Mouse (Mus musculus): ENCODE data around the gene Ispd. TPM values are rescaled to one million over a fixed set of nuclear protein-coding genes. Genes with fewer than 3 reads are reported as not detected.
A peak's percentile ranks its signal among the peaks of the same experiment; 100 is the strongest.

Ispd gene
- polyA plus RNA-seq, 1 experiment from 2014 or later, result 10.9 TPM

GRCm38 (mm10) chr12:36475269-36475668 is 94.0 kb downstream of the Ispd start:
- WGBS, result 69% methylated on average over 4 of the region's 4 CpGs
- ATAC-seq (ENCODE audit: insufficient read depth, low FRiP score, low read depth), result no peak
- H3K4me3 ChIP-seq (replicated peaks), result no peak overlapping the region
- H3K4me1 ChIP-seq, result peaks cover 8% of the 10 kb centered on the region
- no peaks in the 10 kb centered on the region for H3K36me3 ChIP-seq
- no peaks in the 10 kb centered on the region for H3K27me3 ChIP-seq (replicated peaks)
- no peak overlapping the region for H3K4me2 ChIP-seq
- H3K27ac ChIP-seq, result no peak overlapping the region
- no peak overlapping the region for H3K9ac ChIP-seq
- H3K9me3 ChIP-seq, result no peaks in the 10 kb centered on the region

- Histone ChIP-seq H3K36me3 (no peaks in the 10 kb centered on the region), H3K4me2 (no peak overlapping the region), H3K4me1 (peaks cover 8% of the 10 kb centered on the region), H3K4me3 (replicated peaks) (no peak overlapping the region), H3K9me3 (no peaks in the 10 kb centered on the region), H3K27me3 (replicated peaks) (no peaks in the 10 kb centered on the region), H3K27ac (no peak overlapping the region), H3K9ac (no peak overlapping the region)
- ATAC-seq (ENCODE audit: insufficient read depth, low FRiP score, low read depth), result peak; percentile 56; the same call in 1 of the 2 replicates
- 29% methylated on average over 5 of the region's 5 CpGs for WGBS
Observed at GRCm38 (mm10) chr12:36476476-36476875, 95.2 kb downstream of the Ispd start.

- Histone ChIP-seq H3K9ac (no peak overlapping the region), H3K4me3 (replicated peaks) (no peak overlapping the region), H3K27me3 (replicated peaks) (no peaks in the 10 kb centered on the region), H3K9me3 (no peaks in the 10 kb centered on the region), H3K4me2 (no peak overlapping the region), H3K4me1 (peaks cover 8% of the 10 kb centered on the region), H3K27ac (peak overlapping the region; percentile 44; the same call in 1 of the 2 replicates), H3K36me3 (no peaks in the 10 kb centered on the region)
- no peak for ATAC-seq (ENCODE audit: insufficient read depth, low FRiP score, low read depth)
- 39% methylated on average over 6 of the region's 6 CpGs for WGBS
Observed at GRCm38 (mm10) chr12:36477501-36477900, 96.3 kb downstream of the Ispd start.

- 36% methylated on average over 3 of the region's 3 CpGs for WGBS
- ATAC-seq (ENCODE audit: insufficient read depth, low FRiP score, low read depth), result no peak
Observed at GRCm38 (mm10) chr12:36477926-36478325, 96.7 kb downstream of the Ispd start.

GRCm38 (mm10) chr12:36481742-36482141 is 100.5 kb downstream of the Ispd start:
- Histone ChIP-seq H3K9me3 (no peaks in the 10 kb centered on the region), H3K9ac (no peak overlapping the region), H3K4me1 (peaks cover 5% of the 10 kb centered on the region; the same call in 1 of the 2 replicates), H3K4me2 (no peak overlapping the region), H3K36me3 (no peaks in the 10 kb centered on the region), H3K27me3 (replicated peaks) (no peaks in the 10 kb centered on the region), H3K27ac (0 out of 2 replicates have a peak overlapping the region, but pooled peaks have one; percentile 21), H3K4me3 (replicated peaks) (no peak overlapping the region)
- no peak for ATAC-seq (ENCODE audit: insufficient read depth, low FRiP score, low read depth)
- WGBS, result 62% methylated on average over 3 of the region's 3 CpGs

More at GRCm38 (mm10) chr12:36477926-36478325, 96.7 kb downstream of the Ispd start:
- Histone ChIP-seq H3K27me3 (replicated peaks) (no peaks in the 10 kb centered on the region), H3K36me3 (no peaks in the 10 kb centered on the region), H3K4me1 (peaks cover 8% of the 10 kb centered on the region), H3K9ac (no peak overlapping the region), H3K4me3 (replicated peaks) (no peak overlapping the region), H3K4me2 (no peak overlapping the region), H3K27ac (no peak overlapping the region), H3K9me3 (no peaks in the 10 kb centered on the region)

GRCm38 (mm10) chr12:36483346-36483745 is 102.1 kb downstream of the Ispd start:
- peak; percentile 84; the same call in 1 of the 2 replicates for ATAC-seq (ENCODE audit: insufficient read depth, low FRiP score, low read depth)
- Histone ChIP-seq H3K27ac (no peak overlapping the region), H3K4me2 (no peak overlapping the region), H3K4me3 (replicated peaks) (no peak overlapping the region), H3K36me3 (no peaks in the 10 kb centered on the region), H3K27me3 (replicated peaks) (no peaks in the 10 kb centered on the region), H3K9me3 (no peaks in the 10 kb centered on the region), H3K4me1 (no peaks in the 10 kb centered on the region), H3K9ac (no peak overlapping the region)
- 23% methylated on average over 2 of the region's 2 CpGs for WGBS

GRCm38 (mm10) chr12:36497565-36497964 is 116.3 kb downstream of the Ispd start:
- no peak for ATAC-seq (ENCODE audit: insufficient read depth, low FRiP score, low read depth)
- 37% methylated on average over 3 of the region's 3 CpGs for WGBS
- H3K4me3 ChIP-seq (replicated peaks), result no peak overlapping the region

GRCm38 (mm10) chr12:36507111-36507903 is 126.1 kb downstream of the Ispd start:
- Histone ChIP-seq H3K27ac (no peak overlapping the region), H3K4me1 (no peaks in the 10 kb centered on the region), H3K36me3 (no peaks in the 10 kb centered on the region), H3K9ac (no peak overlapping the region), H3K27me3 (replicated peaks) (no peaks in the 10 kb centered on the region), H3K9me3 (no peaks in the 10 kb centered on the region), H3K4me2 (no peak overlapping the region), H3K4me3 (replicated peaks) (no peak overlapping the region)
- 83% methylated on average over 7 of the region's 7 CpGs for WGBS
- ATAC-seq (ENCODE audit: insufficient read depth, low FRiP score, low read depth), result no peak

More at GRCm38 (mm10) chr12:36497565-36497964, 116.3 kb downstream of the Ispd start:
- Histone ChIP-seq H3K9ac (no peak overlapping the region), H3K36me3 (no peaks in the 10 kb centered on the region), H3K4me1 (no peaks in the 10 kb centered on the region), H3K27ac (no peak overlapping the region; the same call in 1 of the 2 replicates), H3K4me2 (no peak overlapping the region), H3K27me3 (replicated peaks) (no peaks in the 10 kb centered on the region), H3K9me3 (no peaks in the 10 kb centered on the region)

GRCm38 (mm10) chr12:36509954-36510642 is 128.8 kb downstream of the Ispd start:
- H3K27me3 ChIP-seq (replicated peaks), result no peaks in the 10 kb centered on the region
- no peak overlapping the region for H3K4me3 ChIP-seq (replicated peaks)
- no peak for ATAC-seq (ENCODE audit: insufficient read depth, low FRiP score, low read depth)
- H3K9ac ChIP-seq, result no peak overlapping the region
- H3K4me1 ChIP-seq, result no peaks in the 10 kb centered on the region
- WGBS, result 67% methylated on average over 10 of the region's 10 CpGs
- H3K9me3 ChIP-seq, result no peaks in the 10 kb centered on the region
- H3K4me2 ChIP-seq, result no peak overlapping the region
- H3K27ac ChIP-seq, result no peak overlapping the region
- no peaks in the 10 kb centered on the region for H3K36me3 ChIP-seq

- no peak overlapping the region for H3K9ac ChIP-seq
- H3K36me3 ChIP-seq, result no peaks in the 10 kb centered on the region
- H3K4me3 ChIP-seq (replicated peaks), result no peak overlapping the region
- H3K4me1 ChIP-seq, result no peaks in the 10 kb centered on the region
- no peaks in the 10 kb centered on the region for H3K27me3 ChIP-seq (replicated peaks)
- ATAC-seq (ENCODE audit: insufficient read depth, low FRiP score, low read depth), result no peak
- no peak overlapping the region for H3K27ac ChIP-seq
- no peaks in the 10 kb centered on the region for H3K9me3 ChIP-seq
- WGBS, result 73% methylated on average over 2 of the region's 2 CpGs
- H3K4me2 ChIP-seq, result no peak overlapping the region
Observed at GRCm38 (mm10) chr12:36521774-36522173, 140.5 kb downstream of the Ispd start.

GRCm38 (mm10) chr12:36523515-36523914 is 142.3 kb downstream of the Ispd start:
- Histone ChIP-seq H3K9ac (no peak overlapping the region), H3K27ac (no peak overlapping the region), H3K4me1 (no peaks in the 10 kb centered on the region), H3K36me3 (no peaks in the 10 kb centered on the region), H3K4me3 (replicated peaks) (no peak overlapping the region), H3K9me3 (no peaks in the 10 kb centered on the region), H3K27me3 (replicated peaks) (no peaks in the 10 kb centered on the region), H3K4me2 (no peak overlapping the region)
- ATAC-seq (ENCODE audit: insufficient read depth, low FRiP score, low read depth), result peak; percentile 56; the same call in 1 of the 2 replicates
- WGBS, result 82% methylated on average over 2 of the region's 2 CpGs

GRCm38 (mm10) chr12:36530920-36531319 is 149.7 kb downstream of the Ispd start:
- Histone ChIP-seq H3K9ac (no peak overlapping the region), H3K9me3 (no peaks in the 10 kb centered on the region), H3K27ac (no peak overlapping the region), H3K4me2 (no peak overlapping the region), H3K36me3 (no peaks in the 10 kb centered on the region), H3K27me3 (replicated peaks) (no peaks in the 10 kb centered on the region), H3K4me1 (no peaks in the 10 kb centered on the region), H3K4me3 (replicated peaks) (no peak overlapping the region)
- ATAC-seq (ENCODE audit: insufficient read depth, low FRiP score, low read depth), result no peak
- WGBS, result 72% methylated on average over 2 of the region's 2 CpGs

Measured in stomach, embryonic 15.5 days (tissue).